Comparison of ENCODE assay signal across 1 mouse cellular context in the genomic region with DNA sequence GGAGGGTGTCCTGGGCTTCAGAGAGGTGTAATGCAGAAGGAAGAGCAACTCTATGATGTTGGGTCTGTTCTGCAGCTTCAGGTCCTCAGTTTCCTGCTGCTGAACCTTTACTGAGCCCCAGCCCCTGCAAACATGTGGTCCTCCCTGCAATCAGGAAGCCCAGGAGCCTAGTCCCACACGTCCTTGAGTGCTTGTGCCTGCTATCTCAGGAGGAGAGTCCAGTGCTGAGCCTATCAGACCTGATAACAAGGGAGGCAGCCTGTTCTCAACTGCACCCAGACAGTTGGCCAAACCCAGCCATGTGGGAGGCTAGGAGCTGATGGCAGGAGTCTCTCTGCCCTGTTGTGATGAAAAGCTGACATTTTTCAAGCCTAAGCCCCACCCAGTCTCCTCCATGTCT.
A peak's percentile ranks its signal among the peaks of the same experiment; 100 is the strongest.
TF ChIP-seq lines count a peak whose summit lies in the region.

No protein-coding gene starts in this region.

TF ChIP-seq in MEL, 35 proteins besides CTCF, POLR2A, EP300 and RAD21:
- TF ChIP-seq CHD1 (IDR thresholded peaks at IDR 0.05; ENCODE audit: low read depth, low read length) (no peak), MAX (IDR thresholded peaks at IDR 0.05; ENCODE audit: low read length) (no peak; the same call in 1 of the 2 replicates), MYC (IDR thresholded peaks at IDR 0.05; ENCODE audit: low read depth, low read length) (peak; percentile 50; the same call in 1 of the 2 replicates), MXI1 (IDR thresholded peaks at IDR 0.05; ENCODE audit: low read depth, low read length) (peak; percentile 53), ZC3H11A (IDR thresholded peaks at IDR 0.05; ENCODE audit: low read depth, low read length) (no peak), GABPA (IDR thresholded peaks at IDR 0.05; ENCODE audit: low read depth, low read length) (no peak), TBP (IDR thresholded peaks at IDR 0.05; ENCODE audit: low read depth, low read length) (0 out of 2 replicates have a peak, but pooled peaks have one; percentile 40), GATA1 (IDR thresholded peaks at IDR 0.05; ENCODE audit: low read depth, low read length) (peak; percentile 78), SIN3A (IDR thresholded peaks at IDR 0.05; ENCODE audit: low read length) (peak; percentile 71; the same call in 1 of the 2 replicates), NRF1 (IDR thresholded peaks at IDR 0.05; ENCODE audit: insufficient read depth, low read depth, low read length, poor library complexity, severe bottlenecking) (0 out of 2 replicates have a peak, but pooled peaks have one; percentile 4), KAT2A (conservative IDR thresholded peaks at IDR 0.05; ENCODE audit: low read depth, low read length) (no peak), TCF12 (IDR thresholded peaks at IDR 0.05; ENCODE audit: low read depth, low read length) (peak; percentile 74), TAL1 (IDR thresholded peaks at IDR 0.05; ENCODE audit: low read length) (peak; percentile 51), MAFK (IDR thresholded peaks at IDR 0.05; ENCODE audit: borderline replicate concordance, low read depth, low read length) (no peak), MYB (IDR thresholded peaks at IDR 0.05; ENCODE audit: low read depth, low read length) (0 out of 2 replicates have a peak, but pooled peaks have one; percentile 6), MAZ (IDR thresholded peaks at IDR 0.05; ENCODE audit: low read depth, low read length) (no peak), ETS1 (IDR thresholded peaks at IDR 0.05; ENCODE audit: low read depth, low read length) (peak; percentile 62), USF1 (IDR thresholded peaks at IDR 0.05; ENCODE audit: low read depth, low read length) (peak; percentile 37; the same call in 1 of the 2 replicates), RCOR1 (IDR thresholded peaks at IDR 0.05; ENCODE audit: low read depth, low read length) (0 out of 2 replicates have a peak, but pooled peaks have one; percentile 3), HCFC1 (IDR thresholded peaks at IDR 0.05; ENCODE audit: low read depth, low read length) (no peak), JUND (IDR thresholded peaks at IDR 0.05; ENCODE audit: low read depth, low read length) (no peak), NELFE (IDR thresholded peaks at IDR 0.05; ENCODE audit: low read depth, low read length) (no peak), ZNF384 (IDR thresholded peaks at IDR 0.05; ENCODE audit: low read depth, low read length) (no peak), ELF1 (IDR thresholded peaks at IDR 0.05; ENCODE audit: low read depth, low read length) (peak; percentile 48; the same call in 1 of the 2 replicates)
